Mouse (Mus musculus): ENCODE data around the gene Slc39a9.

DNA sequence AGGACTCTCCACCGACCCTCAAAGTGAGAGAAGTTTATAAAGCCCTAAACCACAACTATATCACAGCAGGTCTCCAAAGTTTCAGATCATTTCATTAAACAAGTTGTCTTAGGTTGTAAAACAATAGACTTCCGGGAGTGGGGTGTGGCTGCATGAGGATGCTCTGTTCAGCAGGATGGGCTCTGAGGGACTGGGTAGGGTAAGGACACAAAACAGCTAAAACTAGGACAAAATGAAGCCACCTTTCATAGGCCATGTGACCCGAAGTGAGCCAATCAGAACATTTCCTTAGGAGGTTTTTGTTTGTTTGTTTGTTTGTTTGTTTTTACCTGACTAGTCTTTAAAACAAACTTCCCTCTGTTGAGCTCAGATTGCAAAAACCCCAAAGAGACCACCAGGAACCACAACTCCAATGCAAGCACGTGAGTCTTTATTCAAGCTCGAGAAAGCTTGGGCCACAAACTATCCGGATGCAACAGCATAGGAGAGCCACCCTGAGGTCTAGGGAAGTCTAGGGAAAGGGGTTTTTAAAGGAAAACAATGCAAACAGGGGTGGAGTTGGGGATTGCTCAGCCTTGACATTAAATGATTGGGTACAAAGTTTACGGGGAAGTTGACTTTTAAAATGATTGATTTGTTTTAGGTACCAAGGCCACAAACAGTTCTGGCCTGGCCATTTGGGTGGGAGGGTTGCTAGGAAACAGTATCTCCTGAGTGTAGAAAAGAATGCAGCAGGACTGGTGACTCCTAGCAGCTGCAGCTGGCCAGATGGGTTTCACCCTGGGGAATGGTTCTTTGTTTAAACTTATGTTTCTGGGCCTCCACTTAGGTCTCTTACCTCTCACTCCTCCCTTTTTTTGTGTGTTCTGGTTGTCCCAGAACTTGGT, 28.1 kb upstream of the Slc39a9 start:
- TF ChIP-seq POLR2A (IDR thresholded peaks at IDR 0.05; ENCODE audit: extremely low read depth, insufficient read depth, low read length), result no peak
- TF ChIP-seq CTCF (IDR thresholded peaks at IDR 0.05; ENCODE audit: extremely low read depth, insufficient read depth, low read length), result no peak
